In the genomic region with DNA sequence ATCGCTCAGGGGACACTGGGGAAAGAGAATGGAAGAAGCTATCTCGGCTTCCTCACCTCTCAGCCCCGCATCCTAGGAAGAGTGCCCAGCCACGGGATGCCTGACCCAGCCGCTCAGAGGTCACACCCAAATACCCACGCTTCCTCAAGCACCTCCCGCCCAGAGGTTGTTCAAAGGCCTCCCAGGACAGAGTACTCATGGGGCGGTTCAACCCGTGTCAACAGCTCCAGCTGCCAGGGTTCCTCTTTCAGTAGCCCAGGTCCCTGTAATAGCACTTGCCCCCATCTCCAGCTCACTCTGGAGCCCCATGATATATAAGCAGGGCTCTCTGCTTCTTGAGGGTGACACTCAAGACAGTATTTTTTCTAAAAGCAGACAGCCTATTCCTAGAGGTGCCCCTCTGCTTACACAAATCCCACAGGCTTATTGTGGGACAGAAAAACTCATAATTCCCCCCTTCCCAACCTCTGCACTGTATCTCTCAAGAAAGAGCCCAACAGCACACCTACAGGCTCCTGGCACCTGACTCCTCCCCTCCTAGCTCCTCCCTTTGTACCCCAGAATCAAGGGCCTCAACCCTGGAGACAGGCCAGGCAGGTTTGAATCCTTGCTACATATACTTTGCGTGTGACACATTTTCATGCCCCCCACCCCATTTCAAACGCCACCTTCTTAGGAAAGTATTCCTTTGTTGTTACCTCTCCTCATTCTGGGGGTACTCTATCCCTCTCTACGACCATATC, we compare ENCODE assay signal across 8 mouse cellular contexts. TPM values are rescaled to one million over a fixed set of nuclear protein-coding genes. Genes with fewer than 3 reads are reported as not detected.
DNase-seq lines count a peak whose midpoint lies in the region; ATAC-seq and TF ChIP-seq lines count a peak whose summit lies in the region.

No protein-coding gene starts in this region.

- H3K79me2 ChIP-seq in macrophage (ENCODE audit: inconsistent target) = peaks cover 23% of the 10 kb centered on the region

- H3K27ac ChIP-seq in cerebellum, adult 2 months (ENCODE audit: insufficient read depth, low read length) = no peak overlapping the region
- H3K27ac ChIP-seq in brown adipose tissue, adult 24 weeks (replicated peaks; ENCODE audit: low read depth, low read length) = no peak overlapping the region
- no peak overlapping the region for H3K27ac ChIP-seq in kidney, embryonic 15.5 days
- H3K27ac ChIP-seq in macrophage = no peak overlapping the region

- ATAC-seq in kidney, embryonic 15.5 days (replicated peaks; ENCODE audit: low FRiP score) = no peak

- WGBS in cerebellum, adult 2 months = 71% methylated on average over 12 of the region's 12 CpGs
- WGBS in kidney, embryonic 15.5 days = 60% methylated on average over 12 of the region's 12 CpGs
- 26% methylated on average over 12 of the region's 12 CpGs for WGBS in macrophage (ENCODE audit: missing documents)

- no peaks in the 10 kb centered on the region for H3K9me3 ChIP-seq in kidney, embryonic 15.5 days (replicated peaks)

- H3K27me3 ChIP-seq in cerebellum, adult 2 months (ENCODE audit: control insufficient read depth, insufficient read depth, low read length) = no peaks in the 10 kb centered on the region
- H3K27me3 ChIP-seq in kidney, embryonic 15.5 days = no peaks in the 10 kb centered on the region

- H3K9ac ChIP-seq in kidney, embryonic 15.5 days = no peak overlapping the region

- peaks cover 9% of the 10 kb centered on the region for H3K4me1 ChIP-seq in cerebellum, adult 2 months (ENCODE audit: control insufficient read depth, insufficient read depth, low read length)
- H3K4me1 ChIP-seq in brown adipose tissue, adult 24 weeks (ENCODE audit: control insufficient read depth, insufficient read depth, insufficient read length, low read length) = peaks cover 14% of the 10 kb centered on the region
- peaks cover 39% of the 10 kb centered on the region for H3K4me1 ChIP-seq in kidney, embryonic 15.5 days

- peaks cover 17% of the 10 kb centered on the region for H3K36me3 ChIP-seq in kidney, embryonic 15.5 days
- no peaks in the 10 kb centered on the region; the same call in 1 of the 2 replicates for H3K36me3 ChIP-seq in macrophage (ENCODE audit: inconsistent target)

- no peak for TF ChIP-seq CTCF in cerebellum, adult 2 months (IDR thresholded peaks at IDR 0.05; ENCODE audit: borderline replicate concordance, insufficient read depth, low read depth, low read length)

- no peak overlapping the region for H3K4me3 ChIP-seq in cerebellum, adult 2 months (replicated peaks; ENCODE audit: insufficient read depth, low read depth, low read length)
- peak overlapping the region; percentile 80; the same call in 1 of the 2 replicates for H3K4me3 ChIP-seq in brown adipose tissue, adult 24 weeks (ENCODE audit: insufficient read depth, low read depth, low read length)
- peak overlapping the region; percentile 82 for H3K4me3 ChIP-seq in kidney, embryonic 15.5 days (replicated peaks)
- peak overlapping the region; percentile 7; the same call in 1 of the 2 replicates for H3K4me3 ChIP-seq in macrophage (ENCODE audit: inconsistent target)

- TF ChIP-seq POLR2A in cerebellum, adult 2 months (IDR thresholded peaks at IDR 0.05; ENCODE audit: borderline replicate concordance, insufficient read depth, low read length) = no peak

- peak; percentile 35 for DNase-seq in cerebellum, adult 8-10 months
- no peak for DNase-seq in cerebellum, adult 2 months
- DNase-seq in gastrocnemius, postnatal 4 days (ENCODE audit: low spot score in 2 of 2) = no peak
- DNase-seq in adrenal gland, adult 2 months = no peak
- no peak for DNase-seq in adrenal gland, postnatal 36 days

- peak overlapping the region; percentile 97 for H3K4me2 ChIP-seq in kidney, embryonic 15.5 days

RNA-seq across cellular contexts. Expression of a gene that starts 2.6 kb away (rescaled TPM):
- polyA plus RNA-seq in cerebellum, adult 2 months (2012; rRNA removed) = 29.0 and 29.6 TPM in 2 replicates
- 6.1 and 10.0 TPM in 2 replicates for polyA plus RNA-seq in brown adipose tissue, adult 24 weeks (2012; ENCODE audit: insufficient read depth, insufficient read length, missing spikeins)
- polyA plus RNA-seq in kidney, embryonic 15.5 days (2015; fragmentation: Nextera tagmentation; extraction: Ambion mirVana) = 10.2 and 11.7 TPM in 2 replicates
- total RNA-seq in macrophage (2018; cell fraction: chromatin; rRNA removed) = 10 to 100 TPM in 10 of 26 experiments, 1 to 10 TPM in 15, under 1 TPM in 1; 0.62 to 26.5 (median 6.3) TPM
- 1 to 10 TPM; 1.6 to 9.0 (median 5.1) TPM for total RNA-seq in macrophage (2018; cell fraction: cytosol; rRNA removed)
- 10 to 100 TPM in 4 of 26 experiments, 1 to 10 TPM in 22; 1.8 to 19.3 (median 5.6) TPM for total RNA-seq in macrophage (2018; cell fraction: nucleus; rRNA removed)
- 2.2 to 9.2 TPM (median 3.1 TPM) in 3 replicates for polyA plus RNA-seq in macrophage (2018)
- total RNA-seq in gastrocnemius, postnatal 4 days (2021) = 1 to 10 TPM; 6.6 to 8.3 TPM
- 10 to 100 TPM; 15.6 to 17.9 TPM for total RNA-seq in adrenal gland, adult 2 months (2021)
- 36.3 and 39.5 TPM in 2 replicates for polyA plus RNA-seq in adrenal gland, adult 2 months (2012; rRNA removed)
- 10 to 100 TPM; 16.7 to 17.7 TPM for total RNA-seq in adrenal gland, postnatal 36 days (2021)

RNA-seq across cellular contexts. Expression of a gene that starts 3.4 kb away (rescaled TPM):
- polyA plus RNA-seq in cerebellum, adult 2 months (2012; rRNA removed) = 9.2 and 10.9 TPM in 2 replicates
- 1.9 and 2.6 TPM in 2 replicates for polyA plus RNA-seq in brown adipose tissue, adult 24 weeks (2012; ENCODE audit: insufficient read depth, insufficient read length, missing spikeins)
- 2.5 and 2.6 TPM in 2 replicates for polyA plus RNA-seq in kidney, embryonic 15.5 days (2015; fragmentation: Nextera tagmentation; extraction: Ambion mirVana)
- total RNA-seq in macrophage (2018; cell fraction: chromatin; rRNA removed) = 10 to 100 TPM in 4 of 26 experiments, 1 to 10 TPM in 21, under 1 TPM in 1; 0.87 to 15.3 (median 5.3) TPM
- 1 to 10 TPM; 1.2 to 8.6 (median 5.0) TPM for total RNA-seq in macrophage (2018; cell fraction: cytosol; rRNA removed)
- total RNA-seq in macrophage (2018; cell fraction: nucleus; rRNA removed) = 10 to 100 TPM in 3 of 26 experiments, 1 to 10 TPM in 22, under 1 TPM in 1; 0.96 to 15.9 (median 4.5) TPM
- 4.1 to 4.8 TPM (median 4.5 TPM) in 3 replicates for polyA plus RNA-seq in macrophage (2018)
- total RNA-seq in gastrocnemius, postnatal 4 days (2021) = 10 to 100 TPM; 10.6 to 11.3 TPM
- 10 to 100 TPM in 1 of 2 experiments, 1 to 10 TPM in 1; 9.9 to 10.4 TPM for total RNA-seq in adrenal gland, adult 2 months (2021)
- 16.3 and 19.9 TPM in 2 replicates for polyA plus RNA-seq in adrenal gland, adult 2 months (2012; rRNA removed)
- 1 to 10 TPM; 9.3 to 9.4 TPM for total RNA-seq in adrenal gland, postnatal 36 days (2021)

RNA-seq across cellular contexts. Expression of a gene that starts 19.8 kb away (rescaled TPM):
- 226 and 230 TPM in 2 replicates for polyA plus RNA-seq in cerebellum, adult 2 months (2012; rRNA removed)
- polyA plus RNA-seq in brown adipose tissue, adult 24 weeks (2012; ENCODE audit: insufficient read depth, insufficient read length, missing spikeins) = 85.4 and 96.9 TPM in 2 replicates
- polyA plus RNA-seq in kidney, embryonic 15.5 days (2015; fragmentation: Nextera tagmentation; extraction: Ambion mirVana) = 10.7 and 12.1 TPM in 2 replicates
- 10 to 100 TPM; 15.6 to 63.9 (median 38.0) TPM for total RNA-seq in macrophage (2018; cell fraction: chromatin; rRNA removed)
- total RNA-seq in macrophage (2018; cell fraction: cytosol; rRNA removed) = 10 to 100 TPM; 50.6 to 70.6 (median 58.9) TPM
- total RNA-seq in macrophage (2018; cell fraction: nucleus; rRNA removed) = 10 to 100 TPM; 21.7 to 69.9 (median 44.3) TPM
- polyA plus RNA-seq in macrophage (2018) = 51.8 to 78.1 TPM (median 55.3 TPM) in 3 replicates
- total RNA-seq in gastrocnemius, postnatal 4 days (2021) = 10 to 100 TPM; 62.8 to 63.2 TPM
- 100 to 1,000 TPM in 1 of 2 experiments, 10 to 100 TPM in 1; 98.9 to 107 TPM for total RNA-seq in adrenal gland, adult 2 months (2021)
- polyA plus RNA-seq in adrenal gland, adult 2 months (2012; rRNA removed) = 121 and 150 TPM in 2 replicates
- 10 to 100 TPM; 93.3 to 96.7 TPM for total RNA-seq in adrenal gland, postnatal 36 days (2021)

RNA-seq across cellular contexts. Expression of a gene that starts 32.7 kb away (rescaled TPM):
- polyA plus RNA-seq in cerebellum, adult 2 months (2012; rRNA removed) = 14.3 and 14.8 TPM in 2 replicates
- polyA plus RNA-seq in brown adipose tissue, adult 24 weeks (2012; ENCODE audit: insufficient read depth, insufficient read length, missing spikeins) = 7.1 and 7.4 TPM in 2 replicates
- polyA plus RNA-seq in kidney, embryonic 15.5 days (2015; fragmentation: Nextera tagmentation; extraction: Ambion mirVana) = 16.9 and 17.9 TPM in 2 replicates
- total RNA-seq in macrophage (2018; cell fraction: chromatin; rRNA removed) = 10 to 100 TPM in 15 of 26 experiments, 1 to 10 TPM in 11; 7.1 to 19.7 (median 10.7) TPM
- total RNA-seq in macrophage (2018; cell fraction: cytosol; rRNA removed) = 10 to 100 TPM in 24 of 26 experiments, 1 to 10 TPM in 2; 8.5 to 19.3 (median 12.5) TPM
- total RNA-seq in macrophage (2018; cell fraction: nucleus; rRNA removed) = 10 to 100 TPM in 19 of 26 experiments, 1 to 10 TPM in 7; 6.8 to 20.6 (median 13.6) TPM
- polyA plus RNA-seq in macrophage (2018) = 11.9 to 14.5 TPM (median 14.2 TPM) in 3 replicates
- 10 to 100 TPM; 32.7 to 34.6 TPM for total RNA-seq in gastrocnemius, postnatal 4 days (2021)
- total RNA-seq in adrenal gland, adult 2 months (2021) = 10 to 100 TPM; 16.5 to 26.6 TPM
- polyA plus RNA-seq in adrenal gland, adult 2 months (2012; rRNA removed) = 50.4 and 52.8 TPM in 2 replicates
- 10 to 100 TPM; 25.4 to 40.9 TPM for total RNA-seq in adrenal gland, postnatal 36 days (2021)

RNA-seq across cellular contexts. Expression of a gene that starts 38.3 kb away (rescaled TPM):
- 8.4 and 10.6 TPM in 2 replicates for polyA plus RNA-seq in cerebellum, adult 2 months (2012; rRNA removed)
- polyA plus RNA-seq in brown adipose tissue, adult 24 weeks (2012; ENCODE audit: insufficient read depth, insufficient read length, missing spikeins) = 0.52 and 0.79 TPM in 2 replicates
- polyA plus RNA-seq in kidney, embryonic 15.5 days (2015; fragmentation: Nextera tagmentation; extraction: Ambion mirVana) = 0.64 and 2.5 TPM in 2 replicates
- total RNA-seq in macrophage (2018; cell fraction: chromatin; rRNA removed) = 100 to 1,000 TPM in 11 of 26 experiments, 10 to 100 TPM in 14, 1 to 10 TPM in 1; 5.2 to 291 (median 63.5) TPM
- 10 to 100 TPM; 10.0 to 91.8 (median 32.8) TPM for total RNA-seq in macrophage (2018; cell fraction: cytosol; rRNA removed)
- 100 to 1,000 TPM in 8 of 26 experiments, 10 to 100 TPM in 18; 10.8 to 160 (median 53.8) TPM for total RNA-seq in macrophage (2018; cell fraction: nucleus; rRNA removed)
- polyA plus RNA-seq in macrophage (2018) = 10.3 to 30.9 TPM (median 23.9 TPM) in 3 replicates
- total RNA-seq in gastrocnemius, postnatal 4 days (2021) = under 1 TPM; 0.52 to 0.91 TPM
- total RNA-seq in adrenal gland, adult 2 months (2021) = under 1 TPM; 0.46 to 0.90 TPM
- polyA plus RNA-seq in adrenal gland, adult 2 months (2012; rRNA removed) = 2.7 and 3.2 TPM in 2 replicates
- total RNA-seq in adrenal gland, postnatal 36 days (2021) = 1 to 10 TPM in 1 of 2 experiments, under 1 TPM in 1; 0.86 to 1.3 TPM
